Mouse (Mus musculus): ENCODE measurements around the gene Jund. TPM values are rescaled to one million over a fixed set of nuclear protein-coding genes. Genes with fewer than 3 reads are reported as not detected.

Gene Jund
- total RNA-seq, 2 experiments from 2014 or later, result 219 to 272 TPM

GRCm38 (mm10) chr8:70673079-70673856, 25.5 kb upstream of the Jund start, which contains the start of gene Lsm4:
Lsm4 (plus strand) TSS chr8:70673248.
- intact Hi-C loops (cut with DNase I), result loop anchor here (1.0 kb wide), 1 partner anchor 25 kb away; the partner anchor contains the start of gene Jund
- peak; percentile 99 to 100 for DNase-seq (ENCODE audit: low spot score in 2 of 2)

GRCm38 (mm10) chr8:70674109-70674508, 24.6 kb upstream of the Jund start:
- intact Hi-C loops (cut with DNase I), result no loop called here

GRCm38 (mm10) chr8:70674716-70675115, 24.0 kb upstream of the Jund start:
- intact Hi-C loops (cut with DNase I), result no loop called here
- no peak for DNase-seq (ENCODE audit: low spot score in 2 of 2)

More at GRCm38 (mm10) chr8:70674109-70674508, 24.6 kb upstream of the Jund start:
- DNase-seq (ENCODE audit: low spot score in 2 of 2), result no peak

GRCm38 (mm10) chr8:70675336-70675735, 23.4 kb upstream of the Jund start:
- intact Hi-C loops (cut with DNase I), result no loop called here
- DNase-seq (ENCODE audit: low spot score in 2 of 2), result no peak

DNA sequence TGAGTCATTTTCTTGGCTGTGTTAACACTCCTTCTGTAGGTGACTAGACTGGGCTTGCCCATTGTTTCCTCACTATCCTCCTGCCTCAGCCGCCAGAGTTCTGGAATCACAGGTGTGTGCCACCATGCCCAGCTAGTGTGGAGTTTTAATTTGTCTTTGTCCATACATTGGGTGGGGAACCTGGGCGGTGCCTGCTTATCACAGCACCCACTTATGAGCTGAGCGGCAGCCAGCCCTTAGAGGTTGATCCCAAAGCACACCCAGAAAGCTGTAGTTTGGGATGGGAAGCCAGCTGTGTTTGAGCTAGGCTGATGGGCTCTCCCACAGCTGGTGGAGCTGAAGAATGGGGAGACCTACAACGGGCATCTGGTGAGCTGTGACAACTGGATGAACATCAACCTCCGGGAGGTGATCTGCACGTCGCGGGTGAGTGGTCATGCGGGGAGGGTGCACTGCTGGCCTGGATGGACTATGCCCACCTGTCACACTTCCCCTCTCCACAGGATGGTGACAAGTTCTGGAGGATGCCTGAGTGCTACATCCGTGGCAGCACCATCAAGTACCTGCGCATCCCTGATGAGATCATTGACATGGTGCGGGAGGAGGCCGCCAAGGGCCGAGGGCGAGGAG, 21.2 kb upstream of the Jund start:
- intact Hi-C loops (cut with DNase I), result no loop called here
- DNase-seq (ENCODE audit: low spot score in 2 of 2), result no peak

DNA sequence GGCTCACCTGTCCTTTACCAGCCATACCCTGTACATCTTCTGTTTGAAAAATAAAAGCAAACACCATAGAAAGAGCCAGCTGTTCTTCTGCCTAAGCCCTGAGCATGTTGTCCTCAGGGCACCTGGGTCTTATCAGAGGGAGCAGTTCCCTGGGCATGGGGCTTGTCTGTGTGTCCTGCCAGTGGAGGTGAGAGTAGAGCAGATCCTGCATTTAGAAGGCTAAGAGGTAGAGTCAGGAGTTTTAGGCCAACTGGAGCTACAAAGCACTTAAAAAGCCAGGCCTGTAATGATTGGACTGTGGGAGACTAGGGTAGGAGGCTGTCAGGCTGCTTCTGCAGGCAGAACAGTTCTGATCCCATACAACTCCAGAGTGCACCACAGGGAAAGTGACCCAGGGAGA, 20.1 kb upstream of the Jund start:
- intact Hi-C loops (cut with DNase I), result no loop called here
- no peak for DNase-seq (ENCODE audit: low spot score in 2 of 2)

DNA sequence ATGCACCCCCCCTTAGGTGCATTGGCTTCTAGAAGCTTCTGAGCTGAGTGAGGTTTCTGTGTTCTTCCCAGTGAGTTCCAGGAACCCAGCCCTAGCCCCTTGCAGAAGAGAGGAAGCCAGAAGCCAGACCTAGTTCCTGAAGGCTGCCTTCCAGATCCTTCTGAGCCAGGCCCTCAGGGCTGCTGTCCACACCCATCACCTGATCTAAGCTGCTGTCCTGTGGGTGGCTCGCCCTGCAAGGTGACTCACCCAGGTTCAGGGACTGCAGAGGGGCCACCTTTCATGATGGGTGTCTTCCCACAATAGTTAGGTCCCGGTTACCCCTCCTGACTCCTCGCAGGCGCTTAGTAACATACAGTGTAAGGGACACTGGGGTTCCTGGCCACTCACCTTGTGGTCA, 19.3 kb upstream of the Jund start:
- intact Hi-C loops (cut with DNase I), result no loop called here

DNA sequence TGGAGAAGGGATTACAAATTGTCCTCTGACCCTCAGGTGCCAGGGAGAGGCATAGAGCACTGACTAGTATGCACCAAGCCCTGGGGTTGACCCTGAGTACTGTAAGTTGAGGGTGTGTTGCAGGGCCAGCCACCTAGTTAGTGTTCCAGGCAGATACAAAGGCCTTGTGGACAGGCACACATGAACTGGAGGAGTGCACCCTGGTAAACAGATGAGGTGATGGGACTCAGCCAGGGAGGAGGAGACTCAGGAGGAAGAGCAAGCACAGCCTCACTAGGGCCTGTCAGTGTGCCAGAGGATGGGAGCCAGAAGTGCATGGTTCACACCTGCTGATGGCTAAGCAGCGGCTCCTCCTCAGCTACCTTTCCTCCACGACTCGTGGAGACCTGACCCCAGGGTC, 18.7 kb upstream of the Jund start:
- DNase-seq (ENCODE audit: low spot score in 2 of 2), result no peak
- intact Hi-C loops (cut with DNase I), result no loop called here

More for the DNA sequence above, 19.3 kb upstream of the Jund start:
- no peak for DNase-seq (ENCODE audit: low spot score in 2 of 2)

- DNase-seq (ENCODE audit: low spot score in 2 of 2), result no peak
- intact Hi-C loops (cut with DNase I), result no loop called here
Observed at GRCm38 (mm10) chr8:70681410-70681809, 17.3 kb upstream of the Jund start.

DNA sequence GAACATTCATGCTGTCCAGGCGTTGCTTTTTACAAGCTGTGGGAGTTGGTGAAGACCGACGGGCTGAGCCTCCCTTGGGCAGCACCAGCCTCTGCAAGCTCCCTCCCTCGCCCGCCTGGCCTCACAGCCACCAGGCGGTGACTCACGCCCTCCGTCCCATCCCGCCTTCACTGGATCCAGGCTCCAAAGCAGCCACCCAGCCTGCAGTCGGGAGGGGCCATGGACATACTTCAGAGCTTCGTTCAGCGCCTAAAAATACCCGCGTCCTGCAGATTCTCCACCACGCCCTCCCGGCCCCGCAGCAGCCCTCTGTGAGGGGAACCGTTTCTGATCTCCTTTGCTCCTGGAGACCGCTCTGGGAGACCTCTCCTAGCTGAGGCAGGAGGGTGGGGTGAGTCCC, 16.6 kb upstream of the Jund start:
- intact Hi-C loops (cut with DNase I), result no loop called here
- peak; percentile 69 to 73 for DNase-seq (ENCODE audit: low spot score in 2 of 2)

- intact Hi-C loops (cut with DNase I), result no loop called here
- no peak for DNase-seq (ENCODE audit: low spot score in 2 of 2)
Observed at GRCm38 (mm10) chr8:70682692-70683091, 16.1 kb upstream of the Jund start.

- DNase-seq (ENCODE audit: low spot score in 2 of 2), result peak; percentile 82 to 87
- intact Hi-C loops (cut with DNase I), result no loop called here
Observed at GRCm38 (mm10) chr8:70684291-70684690, 14.5 kb upstream of the Jund start.

DNA sequence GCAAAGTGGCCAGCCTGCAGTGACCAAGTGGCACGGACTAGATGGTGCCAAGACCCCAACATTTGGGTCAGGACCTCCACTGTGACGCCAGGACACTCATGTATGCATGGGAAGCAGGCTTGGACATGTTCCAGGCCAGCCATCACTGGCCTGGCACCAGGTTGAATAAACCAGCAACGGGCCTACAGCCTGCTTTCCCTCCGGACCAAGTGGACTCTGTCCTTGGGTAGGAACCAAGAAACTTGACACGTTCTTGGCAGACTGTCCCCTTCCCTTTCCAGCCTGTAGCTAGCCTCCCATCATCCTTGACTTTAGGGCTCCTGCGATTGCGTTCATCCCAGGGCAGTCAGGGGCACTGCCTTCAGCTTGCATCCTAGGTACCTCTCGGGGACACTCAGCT, 11.2 kb upstream of the Jund start:
- intact Hi-C loops (cut with DNase I), result no loop called here
- DNase-seq (ENCODE audit: low spot score in 2 of 2), result no peak

- no peak for DNase-seq (ENCODE audit: low spot score in 2 of 2)
- intact Hi-C loops (cut with DNase I), result no loop called here
Observed at GRCm38 (mm10) chr8:70688136-70688535, 10.6 kb upstream of the Jund start.

GRCm38 (mm10) chr8:70689892-70690390, 8.8 kb upstream of the Jund start:
- intact Hi-C loops (cut with DNase I), result no loop called here
- no peak for DNase-seq (ENCODE audit: low spot score in 2 of 2)

DNA sequence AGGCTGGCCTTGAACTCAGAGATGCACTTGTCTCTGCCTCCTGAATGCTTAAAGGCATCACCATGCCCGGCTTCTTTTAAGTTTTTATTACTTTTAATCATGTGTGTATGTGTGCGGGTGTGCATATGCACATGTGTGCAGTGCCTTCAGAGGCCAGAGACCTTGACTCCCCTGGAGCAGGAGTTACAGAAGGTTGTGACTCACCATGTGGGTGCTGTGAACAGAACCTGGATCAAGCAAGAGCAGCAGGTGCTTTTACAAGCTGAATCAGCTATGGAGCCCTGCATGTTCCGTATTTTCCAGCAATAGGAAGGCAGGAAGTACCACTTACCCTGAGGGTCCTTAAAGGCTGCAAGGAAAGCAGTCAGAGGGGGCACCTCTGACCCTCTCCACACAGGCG, 7.5 kb upstream of the Jund start:
- intact Hi-C loops (cut with DNase I), result no loop called here
- DNase-seq (ENCODE audit: low spot score in 2 of 2), result no peak

- no peak for DNase-seq (ENCODE audit: low spot score in 2 of 2)
- intact Hi-C loops (cut with DNase I), result no loop called here
Observed at GRCm38 (mm10) chr8:70691727-70692231, 7.0 kb upstream of the Jund start.

DNA sequence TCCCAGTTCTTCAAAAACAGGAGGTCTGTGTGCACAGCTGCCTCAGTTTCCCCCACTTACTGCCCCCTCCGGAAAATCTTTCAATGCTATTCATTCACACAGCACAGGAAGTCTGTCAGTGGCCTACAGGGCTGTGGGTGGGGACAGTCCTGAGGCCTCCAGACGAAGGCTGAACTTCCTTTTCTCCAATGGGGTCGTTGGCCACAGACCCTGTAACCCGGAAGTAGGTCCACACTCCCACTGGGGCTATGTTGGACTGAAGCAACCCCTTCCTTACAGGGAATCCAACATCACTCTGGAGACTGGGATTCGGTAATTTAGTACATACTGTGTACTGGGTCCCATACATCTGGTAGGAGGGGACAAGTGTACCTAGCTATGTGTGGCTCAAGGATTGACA, 5.1 kb upstream of the Jund start:
- DNase-seq (ENCODE audit: low spot score in 2 of 2), result no peak
- intact Hi-C loops (cut with DNase I), result no loop called here

DNA sequence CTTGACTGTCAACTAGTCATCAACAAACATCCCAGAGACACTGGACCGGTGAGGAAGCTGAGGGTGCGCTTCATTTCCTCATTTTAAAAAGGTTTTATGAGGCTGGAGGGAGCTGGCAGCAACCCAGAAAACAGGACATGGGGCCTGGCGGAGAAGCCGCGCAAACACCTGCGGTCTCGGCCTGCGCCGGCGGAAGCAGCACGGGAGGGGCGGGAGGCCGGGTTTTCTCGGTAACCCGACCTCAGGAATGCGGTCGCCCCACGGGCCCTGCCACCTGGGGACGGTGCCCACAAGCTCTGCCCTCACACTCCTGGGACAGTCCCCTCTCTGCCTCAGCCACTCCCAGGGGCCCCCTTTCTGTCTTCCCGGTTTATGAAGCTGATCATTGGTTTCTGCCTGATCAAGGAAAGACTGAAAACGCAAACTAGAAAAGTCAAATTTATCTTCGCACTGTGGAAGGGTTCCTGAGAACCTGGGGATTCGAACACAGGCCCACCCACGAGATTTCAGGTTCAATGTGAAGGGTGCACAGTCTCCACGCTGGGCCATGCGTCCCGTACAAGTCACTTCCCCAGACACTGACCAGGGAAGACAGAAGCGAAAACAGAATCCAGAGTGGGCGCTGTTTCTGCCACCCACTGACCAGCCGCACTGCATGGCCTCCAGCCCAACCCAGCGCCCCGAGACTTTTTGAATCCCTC, 3.3 kb upstream of the Jund start:
- intact Hi-C loops (cut with DNase I), result no loop called here
- DNase-seq (ENCODE audit: low spot score in 2 of 2), result no peak
